Mouse (Mus musculus): ENCODE data around the gene Lrrc8d. TPM values are rescaled to one million over a fixed set of nuclear protein-coding genes. Genes with fewer than 3 reads are reported as not detected.

Gene Lrrc8d
- total and polyA plus RNA-seq, 3 experiments: 11.4 to 258 (median 21.9) TPM

GRCm38 (mm10) chr5:105736365-105736764 is 36.6 kb downstream of the Lrrc8d start:
- Histone ChIP-seq H3K4me3 (ENCODE audit: control insufficient read depth in 1 of 2, insufficient read depth in 1 of 2, low read depth in 2 of 2, low read length in 2 of 2) (no peak overlapping the region), H3K27ac (ENCODE audit: control insufficient read depth, low read depth, low read length) (no peak overlapping the region), H3K79me2 (ENCODE audit: control insufficient read depth, insufficient read depth, low read length, poor library complexity) (peaks cover 64% of the 10 kb centered on the region), H3K9me3 (replicated peaks; ENCODE audit: insufficient read depth, low read length) (no peaks in the 10 kb centered on the region), H3K9ac (ENCODE audit: control insufficient read depth, low read depth, low read length, poor library complexity, severe bottlenecking) (no peak overlapping the region), H3K36me3 (ENCODE audit: control insufficient read depth in 1 of 2, insufficient read depth in 2 of 2, low read length in 2 of 2) (peaks cover 12 to 34% of the 10 kb centered on the region in 2 experiments), H3K4me1 (ENCODE audit: control insufficient read depth in 1 of 2, insufficient read depth in 2 of 2, low read length in 2 of 2) (peaks cover 13 to 22% of the 10 kb centered on the region in 2 experiments), H3K27me3 (ENCODE audit: control insufficient read depth in 1 of 2, insufficient read depth in 2 of 2, low read length in 2 of 2) (no peaks in the 10 kb centered on the region)
- no peak for DNase-seq (ENCODE audit: low read depth, low spot score)
- TF ChIP-seq MYB (IDR thresholded peaks at IDR 0.05; ENCODE audit: low read depth, low read length) (no peak), ZKSCAN1 (IDR thresholded peaks at IDR 0.05; ENCODE audit: low read depth, low read length) (no peak), ZMIZ1 (IDR thresholded peaks at IDR 0.05; ENCODE audit: low read depth, low read length) (no peak), NELFE (IDR thresholded peaks at IDR 0.05; ENCODE audit: low read depth, low read length) (no peak), KAT2A (conservative IDR thresholded peaks at IDR 0.05; ENCODE audit: low read depth, low read length) (no peak), SMC3 (IDR thresholded peaks at IDR 0.05; ENCODE audit: low read depth, low read length) (no peak), TCF12 (IDR thresholded peaks at IDR 0.05; ENCODE audit: low read depth, low read length) (no peak), GATA1 (IDR thresholded peaks at IDR 0.05; ENCODE audit: low read depth, low read length) (no peak), E2F4 (IDR thresholded peaks at IDR 0.05; ENCODE audit: borderline replicate concordance, low read depth, low read length) (no peak), ZC3H11A (IDR thresholded peaks at IDR 0.05; ENCODE audit: low read depth, low read length) (no peak), CHD2 (IDR thresholded peaks at IDR 0.05; ENCODE audit: low read length) (no peak), POLR2A (IDR thresholded peaks at IDR 0.05; ENCODE audit: control insufficient read depth in 1 of 2, insufficient read depth in 1 of 2, low read depth in 1 of 2, low read length in 2 of 2, poor library complexity in 1 of 2) (no peak), GABPA (IDR thresholded peaks at IDR 0.05; ENCODE audit: low read depth, low read length) (no peak), HCFC1 (IDR thresholded peaks at IDR 0.05; ENCODE audit: low read depth, low read length) (no peak), CHD1 (IDR thresholded peaks at IDR 0.05; ENCODE audit: low read depth, low read length) (no peak), RCOR1 (IDR thresholded peaks at IDR 0.05; ENCODE audit: low read depth, low read length) (no peak), RAD21 (IDR thresholded peaks at IDR 0.05; ENCODE audit: low read depth, low read length) (no peak), BHLHE40 (IDR thresholded peaks at IDR 0.05; ENCODE audit: borderline replicate concordance, low read depth, low read length) (no peak)

- H3K4me3 ChIP-seq (ENCODE audit: control insufficient read depth in 1 of 2, insufficient read depth in 1 of 2, low read depth in 2 of 2, low read length in 2 of 2): no peak overlapping the region
- H3K9me3 ChIP-seq (replicated peaks; ENCODE audit: insufficient read depth, low read length): no peaks in the 10 kb centered on the region
- peaks cover 66% of the 10 kb centered on the region for H3K79me2 ChIP-seq (ENCODE audit: control insufficient read depth, insufficient read depth, low read length, poor library complexity)
- peaks cover 13 to 22% of the 10 kb centered on the region in 2 experiments for H3K4me1 ChIP-seq (ENCODE audit: control insufficient read depth in 1 of 2, insufficient read depth in 2 of 2, low read length in 2 of 2)
- DNase-seq (ENCODE audit: low read depth, low spot score): peak; percentile 33
- H3K27ac ChIP-seq (ENCODE audit: control insufficient read depth, low read depth, low read length): no peak overlapping the region
- H3K27me3 ChIP-seq (ENCODE audit: control insufficient read depth in 1 of 2, insufficient read depth in 2 of 2, low read length in 2 of 2): no peaks in the 10 kb centered on the region
- peaks cover 13 to 34% of the 10 kb centered on the region in 2 experiments for H3K36me3 ChIP-seq (ENCODE audit: control insufficient read depth in 1 of 2, insufficient read depth in 2 of 2, low read length in 2 of 2)
- TF ChIP-seq MYB (IDR thresholded peaks at IDR 0.05; ENCODE audit: low read depth, low read length): peak; percentile 41; the same call in 1 of the 2 replicates
- peak; percentile 56 for TF ChIP-seq GATA1 (IDR thresholded peaks at IDR 0.05; ENCODE audit: low read depth, low read length)
- no peak for TF ChIP-seq ZKSCAN1 (IDR thresholded peaks at IDR 0.05; ENCODE audit: low read depth, low read length)
- peak; percentile 63 to 77 for TF ChIP-seq EP300 (IDR thresholded peaks at IDR 0.05; ENCODE audit: low read depth in 1 of 2, low read length in 2 of 2)
- H3K9ac ChIP-seq (ENCODE audit: control insufficient read depth, low read depth, low read length, poor library complexity, severe bottlenecking): no peak overlapping the region
Observed at GRCm38 (mm10) chr5:105737145-105737544, 37.4 kb downstream of the Lrrc8d start.

All from MEL (cell line).